Mouse (Mus musculus): ENCODE measurements around the gene Metap1d.

Gene Metap1d

GRCm38 (mm10) chr2:71453161-71453916 is at the start of gene Metap1d:
Gene Metap1d (plus strand): TSS chr2:71453276.
- peak; percentile 89 to 96 for DNase-seq (ENCODE audit: low spot score in 2 of 2)

GRCm38 (mm10) chr2:71405613-71406012 is 47.5 kb upstream of the Metap1d start:
- no peak for DNase-seq (ENCODE audit: low spot score in 2 of 2)

- DNase-seq (ENCODE audit: low spot score in 2 of 2): no peak
These were observed 34.3 kb upstream of the Metap1d start for GRCm38 (mm10) chr2:71418760-71419280.

GRCm38 (mm10) chr2:71419408-71419807 is 33.7 kb upstream of the Metap1d start:
- no peak for DNase-seq (ENCODE audit: low spot score in 2 of 2)

GRCm38 (mm10) chr2:71420895-71421425 is 32.1 kb upstream of the Metap1d start:
- DNase-seq (ENCODE audit: low spot score in 2 of 2): no peak

GRCm38 (mm10) chr2:71424545-71424944 is 28.5 kb upstream of the Metap1d start:
- DNase-seq (ENCODE audit: low spot score in 2 of 2): no peak

- no peak for DNase-seq (ENCODE audit: low spot score in 2 of 2)
These were observed 17.6 kb upstream of the Metap1d start for GRCm38 (mm10) chr2:71435440-71435839.

- DNase-seq (ENCODE audit: low spot score in 2 of 2): no peak
These were observed 9.7 kb upstream of the Metap1d start for GRCm38 (mm10) chr2:71443376-71443775.

GRCm38 (mm10) chr2:71445536-71446196 is 7.4 kb upstream of the Metap1d start:
- no peak for DNase-seq (ENCODE audit: low spot score in 2 of 2)

- DNase-seq (ENCODE audit: low spot score in 2 of 2): no peak
These were observed 3.5 kb upstream of the Metap1d start for GRCm38 (mm10) chr2:71449604-71450003.

GRCm38 (mm10) chr2:71451761-71452160 is 1.3 kb upstream of the Metap1d start:
- no peak for DNase-seq (ENCODE audit: low spot score in 2 of 2)

- DNase-seq (ENCODE audit: low spot score in 2 of 2): no peak
These were observed 813 bp downstream of the Metap1d start for GRCm38 (mm10) chr2:71453917-71454260.

GRCm38 (mm10) chr2:71458624-71459023 is 5.5 kb downstream of the Metap1d start:
- no peak for DNase-seq (ENCODE audit: low spot score in 2 of 2)

GRCm38 (mm10) chr2:71459659-71460058 is 6.6 kb downstream of the Metap1d start:
- DNase-seq (ENCODE audit: low spot score in 2 of 2): no peak

GRCm38 (mm10) chr2:71461139-71461538 is 8.1 kb downstream of the Metap1d start:
- DNase-seq (ENCODE audit: low spot score in 2 of 2): peak in 1 of 2 experiments; percentile 41

GRCm38 (mm10) chr2:71461589-71461988 is 8.5 kb downstream of the Metap1d start:
- DNase-seq (ENCODE audit: low spot score in 2 of 2): peak in 1 of 2 experiments; percentile 63

GRCm38 (mm10) chr2:71462066-71462465 is 9.0 kb downstream of the Metap1d start:
- no peak for DNase-seq (ENCODE audit: low spot score in 2 of 2)

GRCm38 (mm10) chr2:71462553-71462952 is 9.5 kb downstream of the Metap1d start:
- DNase-seq (ENCODE audit: low spot score in 2 of 2): no peak

GRCm38 (mm10) chr2:71466103-71466502 is 13.0 kb downstream of the Metap1d start:
- DNase-seq (ENCODE audit: low spot score in 2 of 2): no peak

GRCm38 (mm10) chr2:71466861-71467450 is 13.9 kb downstream of the Metap1d start:
- DNase-seq (ENCODE audit: low spot score in 2 of 2): no peak

GRCm38 (mm10) chr2:71471094-71471493 is 18.0 kb downstream of the Metap1d start:
- DNase-seq (ENCODE audit: low spot score in 2 of 2): no peak

GRCm38 (mm10) chr2:71473830-71474229 is 20.8 kb downstream of the Metap1d start:
- no peak for DNase-seq (ENCODE audit: low spot score in 2 of 2)

All from spleen, postnatal 10 days (tissue).